Mouse (Mus musculus): ENCODE measurements around the gene Myo1b.

DNA sequence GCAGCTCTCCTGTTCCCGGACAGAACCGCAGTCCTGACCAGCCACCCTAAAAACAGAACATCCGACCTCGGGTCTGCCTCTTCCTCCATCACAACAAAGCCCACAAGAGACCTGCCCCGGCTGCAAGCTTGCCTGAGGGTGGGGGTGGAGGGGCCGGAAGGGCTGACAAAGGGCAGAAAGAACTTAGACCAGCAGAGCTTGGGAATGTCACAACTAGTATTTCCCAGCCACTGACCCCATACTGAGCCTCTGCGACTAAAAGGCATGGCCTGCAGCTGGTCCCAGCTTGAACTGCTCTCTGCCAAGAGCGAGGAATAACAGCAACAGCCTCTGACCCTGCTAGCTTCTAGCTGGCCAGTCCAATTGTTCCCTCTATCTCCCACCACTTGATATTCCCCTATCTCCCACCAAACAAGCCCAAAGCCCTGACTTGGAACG is 36.5 kb downstream of the Myo1b start:
- no peak for TF ChIP-seq GATA1 (IDR thresholded peaks at IDR 0.05; ENCODE audit: low read length)
- TF ChIP-seq TAL1 (IDR thresholded peaks at IDR 0.05; ENCODE audit: low read length) = no peak
